Mouse (Mus musculus): Measurements from ENCODE around the gene Wdr11. TPM values are rescaled to one million over a fixed set of nuclear protein-coding genes. Genes with fewer than 3 reads are reported as not detected.

Wdr11 gene
- polyA plus RNA-seq, 1 experiment, result 26.8 TPM

DNA sequence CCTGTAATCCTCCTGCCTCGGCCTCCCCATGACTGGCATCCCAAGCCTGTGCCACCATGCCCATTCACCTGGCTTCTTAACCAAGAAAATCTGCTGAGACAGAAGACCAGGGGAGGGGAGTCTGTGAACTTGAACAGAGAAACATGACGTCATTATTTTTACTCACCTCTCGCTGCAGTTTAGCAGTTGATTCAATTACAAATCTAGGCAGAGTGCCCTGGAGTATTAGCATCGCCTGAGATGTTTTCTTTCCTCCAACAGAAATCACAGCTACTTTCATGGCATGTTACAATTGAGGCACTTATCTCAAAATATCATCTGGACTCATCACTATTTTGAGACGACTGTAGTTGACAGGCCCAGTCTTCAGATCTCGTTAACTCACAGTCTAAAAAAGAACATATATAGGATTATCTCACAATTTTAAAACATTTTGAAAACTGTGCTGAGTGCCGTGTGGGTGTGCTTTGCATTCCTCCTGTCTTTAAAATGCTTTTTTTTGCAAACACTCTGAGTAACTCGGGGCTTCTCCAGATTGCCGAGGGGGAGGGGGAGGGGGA is 61.3 kb downstream of the Wdr11 start:
- TF ChIP-seq POLR2A (IDR thresholded peaks at IDR 0.05; ENCODE audit: low read depth, low read length) (no peak), CTCF (conservative IDR thresholded peaks at IDR 0.05; ENCODE audit: insufficient read depth, insufficient read length, low read depth, low read length) (no peak)
- 51% methylated on average over 9 of the region's 9 CpGs for WGBS
- H3K36me3 ChIP-seq (ENCODE audit: control insufficient read depth, insufficient read depth, low read length), result no peaks in the 10 kb centered on the region
- no peak overlapping the region for H3K27ac ChIP-seq (ENCODE audit: insufficient read depth, low read depth, low read length)
- no peak for DNase-seq
- H3K4me1 ChIP-seq (ENCODE audit: control insufficient read depth, insufficient read depth, low read length), result no peaks in the 10 kb centered on the region
- H3K4me3 ChIP-seq (ENCODE audit: insufficient read depth, low read depth, low read length), result no peak overlapping the region
- H3K27me3 ChIP-seq (replicated peaks; ENCODE audit: control insufficient read depth, insufficient read depth, low read length), result no peaks in the 10 kb centered on the region

DNA sequence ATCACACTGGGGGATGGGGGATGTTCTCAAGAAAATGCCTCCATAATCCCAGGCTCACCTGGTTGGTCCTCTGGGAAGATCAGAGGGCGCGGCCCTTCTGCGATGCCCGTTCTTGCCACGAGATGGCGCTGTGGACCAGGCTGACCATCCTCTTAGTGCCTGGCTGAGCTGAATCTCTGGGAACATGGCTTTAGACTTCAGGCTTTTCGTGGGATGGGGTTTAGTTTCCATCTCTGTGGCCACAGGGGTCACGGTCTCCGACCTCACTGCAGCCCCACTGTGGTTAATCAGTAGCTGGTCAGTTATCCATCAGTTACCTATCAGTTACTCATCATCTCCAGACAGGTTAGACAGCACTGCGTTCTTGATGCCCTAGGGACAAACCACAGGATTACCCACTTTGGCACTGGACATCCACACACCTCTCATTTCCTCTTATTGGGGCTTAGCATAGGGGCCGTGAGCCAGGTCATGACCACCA is 62.2 kb downstream of the Wdr11 start:
- TF ChIP-seq CTCF (conservative IDR thresholded peaks at IDR 0.05; ENCODE audit: insufficient read depth, insufficient read length, low read depth, low read length) (peak; percentile 95), POLR2A (IDR thresholded peaks at IDR 0.05; ENCODE audit: low read depth, low read length) (no peak)
- peak; percentile 76 for DNase-seq
- H3K27ac ChIP-seq (ENCODE audit: insufficient read depth, low read depth, low read length), result no peak overlapping the region
- H3K4me1 ChIP-seq (ENCODE audit: control insufficient read depth, insufficient read depth, low read length), result no peaks in the 10 kb centered on the region
- H3K4me3 ChIP-seq (ENCODE audit: insufficient read depth, low read depth, low read length), result no peak overlapping the region
- no peaks in the 10 kb centered on the region for H3K27me3 ChIP-seq (replicated peaks; ENCODE audit: control insufficient read depth, insufficient read depth, low read length)
- H3K36me3 ChIP-seq (ENCODE audit: control insufficient read depth, insufficient read depth, low read length), result no peaks in the 10 kb centered on the region
- 5% methylated on average over 11 of the region's 11 CpGs for WGBS

DNA sequence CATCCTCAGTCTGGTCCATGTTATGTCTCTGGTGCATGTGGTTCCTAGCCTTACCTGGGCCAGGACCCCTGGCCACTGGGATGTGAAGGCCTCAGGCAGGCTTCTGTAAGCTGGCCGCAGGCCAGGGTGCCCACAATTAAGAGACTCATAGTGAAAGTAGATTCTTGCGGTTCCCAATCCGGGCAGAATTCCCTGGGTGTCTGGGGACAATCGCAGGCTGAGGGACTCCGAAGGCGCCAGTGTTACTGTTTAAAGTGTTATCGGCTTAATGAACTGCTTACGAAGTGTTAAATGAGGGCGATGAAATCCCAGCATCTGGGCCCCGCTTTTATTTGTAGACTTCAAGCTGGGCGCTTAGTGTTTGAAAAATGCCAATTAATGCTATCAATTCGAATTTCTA is 63.3 kb downstream of the Wdr11 start:
- no peak for TF ChIP-seq CTCF (conservative IDR thresholded peaks at IDR 0.05; ENCODE audit: insufficient read depth, insufficient read length, low read depth, low read length)
- no peak for TF ChIP-seq POLR2A (IDR thresholded peaks at IDR 0.05; ENCODE audit: low read depth, low read length)
- Histone ChIP-seq H3K36me3 (ENCODE audit: control insufficient read depth, insufficient read depth, low read length) (no peaks in the 10 kb centered on the region), H3K4me1 (ENCODE audit: control insufficient read depth, insufficient read depth, low read length) (no peaks in the 10 kb centered on the region), H3K27ac (ENCODE audit: insufficient read depth, low read depth, low read length) (no peak overlapping the region), H3K27me3 (replicated peaks; ENCODE audit: control insufficient read depth, insufficient read depth, low read length) (no peaks in the 10 kb centered on the region), H3K4me3 (ENCODE audit: insufficient read depth, low read depth, low read length) (no peak overlapping the region)
- DNase-seq, result no peak
- 64% methylated on average over 12 of the region's 12 CpGs for WGBS

DNA sequence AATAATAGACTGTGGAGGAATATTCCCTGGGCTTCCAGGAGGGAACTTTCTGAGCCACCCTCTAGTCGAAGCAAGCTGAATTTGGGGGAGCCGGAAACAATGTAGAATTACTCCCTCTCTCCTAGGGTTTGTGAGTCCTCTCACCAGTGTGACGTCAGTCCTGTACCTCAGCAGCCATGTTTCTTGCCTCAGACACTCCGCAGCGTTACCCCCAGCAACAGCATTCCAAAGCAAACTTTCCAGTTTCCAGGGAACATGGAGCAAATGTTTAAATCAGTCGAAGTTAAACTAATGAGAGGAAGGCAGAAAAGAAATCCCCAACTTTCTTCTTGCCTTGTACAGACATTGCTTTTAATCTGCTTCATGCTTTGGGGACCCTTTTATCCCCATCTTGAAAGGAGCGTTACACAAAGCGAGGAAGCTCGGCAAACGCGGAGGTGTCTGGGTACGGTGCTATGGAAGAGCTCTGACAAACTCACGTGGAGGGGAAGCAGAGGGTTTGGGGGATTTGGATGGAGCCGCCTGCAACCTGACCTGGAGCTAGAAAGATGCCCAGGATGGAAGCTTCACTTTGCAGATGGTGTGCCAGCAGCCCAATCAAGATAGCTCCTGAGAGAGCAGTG is 64.1 kb downstream of the Wdr11 start:
- WGBS, result 80% methylated on average over 14 of the region's 14 CpGs

DNA sequence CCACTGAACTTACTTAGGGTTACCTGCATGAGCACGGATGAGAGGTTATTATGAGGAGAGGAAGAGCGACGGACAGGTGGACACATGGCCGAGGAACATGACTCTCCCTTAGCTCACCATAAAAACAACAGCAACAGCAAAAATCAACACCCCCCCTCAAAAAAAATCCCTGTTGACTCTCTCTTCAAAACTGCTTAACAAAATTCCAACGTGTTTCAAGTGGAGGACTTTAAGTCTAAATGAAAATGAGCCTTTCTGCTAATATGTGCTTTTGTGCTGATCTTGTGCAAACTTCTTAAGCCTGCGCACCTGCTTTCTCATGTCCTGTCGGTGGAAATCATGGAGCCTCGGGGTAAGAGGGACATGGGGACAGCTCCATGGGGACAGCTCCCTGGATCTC is 66.2 kb downstream of the Wdr11 start:
- DNase-seq, result no peak
- TF ChIP-seq CTCF (conservative IDR thresholded peaks at IDR 0.05; ENCODE audit: insufficient read depth, insufficient read length, low read depth, low read length), result no peak
- TF ChIP-seq POLR2A (IDR thresholded peaks at IDR 0.05; ENCODE audit: low read depth, low read length), result no peak
- WGBS, result 88% methylated on average over 8 of the region's 8 CpGs

More for the DNA sequence above, 64.1 kb downstream of the Wdr11 start:
- Histone ChIP-seq H3K4me3 (ENCODE audit: insufficient read depth, low read depth, low read length) (no peak overlapping the region), H3K4me1 (ENCODE audit: control insufficient read depth, insufficient read depth, low read length) (no peaks in the 10 kb centered on the region), H3K27ac (ENCODE audit: insufficient read depth, low read depth, low read length) (no peak overlapping the region), H3K36me3 (ENCODE audit: control insufficient read depth, insufficient read depth, low read length) (no peaks in the 10 kb centered on the region), H3K27me3 (replicated peaks; ENCODE audit: control insufficient read depth, insufficient read depth, low read length) (no peaks in the 10 kb centered on the region)
- TF ChIP-seq CTCF (conservative IDR thresholded peaks at IDR 0.05; ENCODE audit: insufficient read depth, insufficient read length, low read depth, low read length) (no peak), POLR2A (IDR thresholded peaks at IDR 0.05; ENCODE audit: low read depth, low read length) (no peak)
- no peak for DNase-seq

DNA sequence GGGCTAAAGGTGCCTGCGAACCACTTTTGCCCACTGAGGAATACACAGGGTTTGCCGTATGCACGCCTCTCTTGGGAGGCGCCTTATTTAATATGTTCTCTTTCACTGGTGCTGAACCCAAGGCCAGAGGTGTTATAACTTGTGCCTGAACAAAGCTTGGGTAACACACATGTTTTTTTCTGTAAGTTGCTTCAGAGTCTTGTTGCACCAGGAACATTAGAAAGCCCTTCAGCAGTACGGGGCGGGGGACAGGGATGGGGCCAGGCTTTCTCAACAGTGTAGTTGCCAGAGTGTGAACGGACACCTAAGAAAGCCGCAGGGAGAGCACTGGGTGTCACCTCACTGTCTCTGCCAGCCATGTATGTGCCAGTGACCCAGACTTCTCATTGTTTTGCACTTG is 68.1 kb downstream of the Wdr11 start:
- no peak for DNase-seq
- no peak for TF ChIP-seq POLR2A (IDR thresholded peaks at IDR 0.05; ENCODE audit: low read depth, low read length)
- no peak for TF ChIP-seq CTCF (conservative IDR thresholded peaks at IDR 0.05; ENCODE audit: insufficient read depth, insufficient read length, low read depth, low read length)
- no peak overlapping the region for H3K27ac ChIP-seq (ENCODE audit: insufficient read depth, low read depth, low read length)
- no peaks in the 10 kb centered on the region for H3K36me3 ChIP-seq (ENCODE audit: control insufficient read depth, insufficient read depth, low read length)
- no peaks in the 10 kb centered on the region for H3K27me3 ChIP-seq (replicated peaks; ENCODE audit: control insufficient read depth, insufficient read depth, low read length)
- WGBS, result 89% methylated on average over 8 of the region's 8 CpGs
- no peaks in the 10 kb centered on the region for H3K4me1 ChIP-seq (ENCODE audit: control insufficient read depth, insufficient read depth, low read length)
- no peak overlapping the region for H3K4me3 ChIP-seq (ENCODE audit: insufficient read depth, low read depth, low read length)

More for the DNA sequence above, 66.2 kb downstream of the Wdr11 start:
- Histone ChIP-seq H3K27ac (ENCODE audit: insufficient read depth, low read depth, low read length) (no peak overlapping the region), H3K4me3 (ENCODE audit: insufficient read depth, low read depth, low read length) (no peak overlapping the region), H3K36me3 (ENCODE audit: control insufficient read depth, insufficient read depth, low read length) (no peaks in the 10 kb centered on the region), H3K27me3 (replicated peaks; ENCODE audit: control insufficient read depth, insufficient read depth, low read length) (no peaks in the 10 kb centered on the region), H3K4me1 (ENCODE audit: control insufficient read depth, insufficient read depth, low read length) (no peaks in the 10 kb centered on the region)

DNA sequence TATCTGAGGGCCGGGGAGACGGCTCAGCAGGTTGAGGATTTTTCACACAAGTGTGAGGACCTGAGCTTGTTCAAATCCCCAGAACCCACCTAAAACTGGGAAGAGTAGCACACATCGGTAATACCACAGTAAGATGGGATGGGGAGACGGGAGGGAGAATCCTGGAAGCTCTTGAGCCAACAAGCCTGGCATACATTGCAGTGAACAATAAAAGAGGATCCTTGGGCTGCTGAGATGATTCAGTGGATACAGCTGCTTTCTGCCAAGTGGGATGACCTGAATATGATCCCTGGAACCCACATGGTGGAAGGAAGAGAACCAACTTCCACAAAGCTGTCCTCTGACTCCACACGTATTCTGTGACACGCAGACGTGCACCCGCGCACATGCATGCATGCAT is 68.9 kb downstream of the Wdr11 start:
- Histone ChIP-seq H3K27ac (ENCODE audit: insufficient read depth, low read depth, low read length) (no peak overlapping the region), H3K36me3 (ENCODE audit: control insufficient read depth, insufficient read depth, low read length) (no peaks in the 10 kb centered on the region), H3K4me1 (ENCODE audit: control insufficient read depth, insufficient read depth, low read length) (no peaks in the 10 kb centered on the region), H3K27me3 (replicated peaks; ENCODE audit: control insufficient read depth, insufficient read depth, low read length) (no peaks in the 10 kb centered on the region), H3K4me3 (ENCODE audit: insufficient read depth, low read depth, low read length) (no peak overlapping the region)
- WGBS, result 81% methylated on average over 9 of the region's 9 CpGs
- TF ChIP-seq POLR2A (IDR thresholded peaks at IDR 0.05; ENCODE audit: low read depth, low read length) (no peak), CTCF (conservative IDR thresholded peaks at IDR 0.05; ENCODE audit: insufficient read depth, insufficient read length, low read depth, low read length) (no peak)
- no peak for DNase-seq
